Mouse (Mus musculus) ovary, postnatal 36 days (tissue): ENCODE results near the gene Arhgap22.
A peak's percentile ranks its signal among the peaks of the same experiment; 100 is the strongest.

Experiments
- DNase-seq: peaks from one replicate; pipeline ENCODE4 v3.0.0; 2022; ENCODE audit warnings: low spot score, mixed read lengths

Gene Arhgap22

DNA sequence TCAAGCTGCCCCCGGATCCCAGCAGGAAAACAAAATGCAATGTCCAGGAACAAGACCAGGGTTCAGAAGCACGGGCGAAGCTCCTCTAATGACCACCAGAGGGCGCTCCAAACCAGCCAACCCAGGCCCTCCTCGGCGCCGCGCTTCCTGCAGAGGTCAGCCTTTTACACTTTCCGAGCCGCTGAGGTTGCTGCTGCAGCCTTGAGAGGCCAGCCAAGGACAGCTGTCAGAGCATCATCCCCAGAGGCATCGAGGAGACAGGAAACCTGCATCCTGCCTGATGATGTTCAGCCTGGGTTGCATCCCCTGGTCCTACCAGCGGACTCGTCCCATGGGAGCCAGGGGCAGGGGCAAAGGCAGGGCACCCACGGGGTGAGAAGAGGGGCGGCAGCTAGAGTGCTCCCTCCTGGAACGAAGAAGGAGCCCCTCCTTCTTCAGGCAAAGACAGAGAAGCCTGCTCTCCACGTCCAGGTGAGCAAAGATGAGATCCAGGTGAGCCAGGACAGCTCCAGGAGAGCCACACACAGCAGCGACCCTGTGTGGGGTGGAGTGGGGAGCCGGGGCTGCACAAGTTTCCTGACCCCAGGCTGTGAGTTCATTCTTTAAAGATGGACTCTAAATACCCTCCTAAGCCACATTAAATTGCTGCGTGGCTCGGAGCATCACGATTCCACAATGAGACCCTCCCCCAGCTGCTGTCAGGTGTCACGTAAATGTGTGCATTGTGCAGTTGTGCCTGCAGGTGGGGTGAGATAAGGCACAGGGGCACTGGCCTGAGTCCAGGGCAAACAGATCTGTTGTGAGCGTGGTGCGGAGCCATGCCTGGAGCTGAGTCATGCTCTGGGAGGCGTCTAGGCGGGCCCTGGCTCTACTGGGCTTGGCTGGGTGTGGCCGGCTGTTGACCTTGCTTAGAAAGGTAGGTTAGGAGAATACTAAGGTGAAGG, at the start of gene Arhgap22:
TSS of gene Arhgap22 (plus strand) at position 204 of the 944 bp plus-strand sequence.
- DNase-seq: peak; percentile 84

- no peak for DNase-seq
Observed at GRCm38 (mm10) chr14:33168750-33169149, 45.1 kb upstream of the Arhgap22 start.

DNA sequence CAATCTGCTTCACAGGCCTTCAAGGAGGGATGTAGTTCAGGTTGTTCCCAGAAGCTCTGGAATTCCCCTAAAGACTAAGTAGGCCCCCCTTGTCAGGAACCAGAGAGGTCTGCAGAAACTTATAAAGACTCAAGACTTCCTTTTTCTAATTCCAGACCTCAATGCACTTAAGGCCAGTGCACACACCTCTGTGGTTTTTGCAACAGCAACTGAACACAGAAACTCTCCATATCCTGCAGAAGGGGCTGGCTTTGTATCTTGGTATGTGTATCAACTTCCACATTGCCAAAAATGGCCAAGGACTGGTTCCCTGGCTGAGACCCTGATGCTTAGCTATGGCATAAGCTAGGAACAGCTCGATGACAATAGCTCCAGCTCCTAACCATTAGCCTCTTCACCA, 41.9 kb upstream of the Arhgap22 start:
- no peak for DNase-seq

DNA sequence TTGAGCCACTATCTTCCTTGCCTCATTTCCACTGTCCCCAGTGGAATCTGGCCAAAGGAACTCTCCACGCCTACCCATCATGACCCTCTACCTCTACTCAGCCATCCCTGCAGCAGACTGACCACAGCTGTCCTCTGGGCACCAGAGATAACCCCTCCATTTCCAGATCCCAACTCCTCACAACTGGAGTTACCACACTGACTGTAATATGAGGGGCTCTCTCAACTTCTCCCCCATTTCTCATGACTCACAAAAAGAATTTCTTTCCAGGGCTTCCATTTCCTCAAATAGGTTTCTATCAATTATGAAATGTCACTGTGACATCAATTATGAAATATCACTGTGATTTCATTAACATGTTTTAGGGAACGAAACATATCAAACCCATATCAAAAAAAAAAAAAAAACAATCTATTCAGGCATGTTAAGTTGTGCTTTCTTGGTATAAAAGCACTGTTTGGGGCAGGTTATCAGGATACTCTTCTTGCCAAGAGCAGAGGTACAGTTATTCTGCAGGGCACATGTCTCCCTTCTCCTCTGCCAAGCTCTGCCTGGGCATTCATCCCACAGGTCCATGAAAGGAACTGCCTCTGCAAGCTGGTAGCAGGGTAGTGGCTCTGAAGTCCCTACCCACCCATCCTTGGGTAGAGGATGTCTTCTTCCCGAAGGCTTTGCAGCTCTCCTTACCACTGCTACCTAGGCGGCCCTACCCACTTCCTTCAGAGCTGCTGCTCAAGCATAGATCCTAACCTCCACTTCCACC, 38.6 kb upstream of the Arhgap22 start:
- DNase-seq: no peak

DNA sequence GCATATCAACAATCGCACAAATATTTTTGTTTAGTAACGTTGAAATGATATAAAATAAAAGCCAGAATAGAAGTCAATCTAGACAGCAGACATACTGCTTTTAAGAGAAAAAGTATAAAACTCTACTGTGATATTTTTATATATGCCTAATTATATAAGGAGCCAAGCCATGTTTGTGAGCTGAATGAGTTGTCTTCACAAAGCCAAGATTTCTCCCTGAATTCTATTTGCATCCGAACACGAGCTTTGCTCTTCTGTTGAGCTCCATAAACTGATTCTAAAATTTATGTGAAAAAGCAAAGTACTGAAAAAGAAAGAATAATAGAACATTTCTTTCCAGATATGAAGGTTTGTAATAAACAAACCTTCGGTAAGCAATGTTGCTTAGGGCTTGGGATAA, 33.7 kb upstream of the Arhgap22 start:
- DNase-seq: no peak

GRCm38 (mm10) chr14:33185068-33185800, 28.6 kb upstream of the Arhgap22 start, which contains the start of gene Wdfy4:
Gene Wdfy4, minus strand, starts transcription at chr14:33185508.
- DNase-seq: no peak

DNA sequence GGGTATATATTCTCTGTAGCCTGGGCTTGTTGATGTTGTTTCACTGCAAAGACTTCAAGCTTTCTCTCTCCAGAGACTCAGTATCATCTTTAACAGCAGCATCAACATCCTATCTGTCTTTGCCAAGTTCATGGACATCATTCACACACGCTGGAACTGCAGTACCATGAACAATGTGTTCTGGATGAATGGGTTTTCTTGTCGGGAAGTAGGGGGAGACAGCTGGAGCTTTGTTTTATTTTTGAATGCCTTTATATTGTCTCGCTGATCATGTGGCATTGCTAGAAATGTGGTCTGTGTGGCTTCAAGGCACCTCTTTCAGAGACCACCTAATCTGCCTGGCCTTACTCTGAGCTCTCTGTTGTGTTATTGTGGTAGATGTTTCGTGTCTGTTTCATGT, 26.6 kb upstream of the Arhgap22 start:
- DNase-seq: no peak

DNA sequence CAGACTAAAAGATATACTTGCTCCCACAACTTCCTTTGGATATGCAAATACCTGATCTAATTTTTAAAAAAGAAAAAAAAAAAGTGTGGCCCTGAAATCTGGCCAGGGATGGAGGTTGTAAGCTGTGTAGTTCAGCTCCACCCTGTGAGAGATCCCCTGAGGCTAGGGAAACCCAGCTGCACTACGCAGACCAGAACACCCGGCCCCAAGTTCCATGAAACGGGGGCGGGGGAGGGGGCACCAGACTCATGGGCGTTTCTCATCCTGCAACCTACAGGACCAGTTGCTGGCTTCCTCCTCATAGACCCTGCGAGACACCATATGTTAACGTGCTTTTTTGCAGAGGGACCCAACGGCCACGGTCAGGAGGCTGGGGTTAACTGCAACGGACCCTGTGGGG, 24.6 kb upstream of the Arhgap22 start:
- DNase-seq: no peak

- DNase-seq: no peak
Observed at GRCm38 (mm10) chr14:33189849-33190423, 23.9 kb upstream of the Arhgap22 start.

DNA sequence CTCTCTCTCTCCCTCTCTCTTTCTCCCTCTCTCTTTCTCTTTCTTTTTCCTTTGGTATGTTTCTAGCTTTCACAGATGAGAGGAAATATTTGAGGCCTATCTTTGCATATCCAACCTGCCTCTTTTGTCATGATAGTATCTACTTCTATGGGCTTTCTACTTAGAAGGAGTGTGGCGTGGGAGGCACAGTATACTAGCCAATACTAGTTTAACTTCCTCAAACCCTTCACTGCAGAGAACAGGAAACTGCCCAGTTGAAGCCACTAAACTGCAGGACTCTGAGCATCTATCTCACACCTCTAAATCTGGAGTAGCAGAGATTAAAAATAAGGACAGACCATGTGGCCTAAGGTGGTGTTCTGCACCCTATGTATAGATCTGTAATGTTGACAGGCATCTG, 23.2 kb upstream of the Arhgap22 start:
- no peak for DNase-seq

GRCm38 (mm10) chr14:33193762-33194161, 20.1 kb upstream of the Arhgap22 start:
- DNase-seq: no peak

GRCm38 (mm10) chr14:33194241-33194640, 19.6 kb upstream of the Arhgap22 start:
- no peak for DNase-seq

- no peak for DNase-seq
Observed at GRCm38 (mm10) chr14:33202161-33202560, 11.7 kb upstream of the Arhgap22 start.

GRCm38 (mm10) chr14:33202885-33203284, 10.9 kb upstream of the Arhgap22 start:
- no peak for DNase-seq

DNA sequence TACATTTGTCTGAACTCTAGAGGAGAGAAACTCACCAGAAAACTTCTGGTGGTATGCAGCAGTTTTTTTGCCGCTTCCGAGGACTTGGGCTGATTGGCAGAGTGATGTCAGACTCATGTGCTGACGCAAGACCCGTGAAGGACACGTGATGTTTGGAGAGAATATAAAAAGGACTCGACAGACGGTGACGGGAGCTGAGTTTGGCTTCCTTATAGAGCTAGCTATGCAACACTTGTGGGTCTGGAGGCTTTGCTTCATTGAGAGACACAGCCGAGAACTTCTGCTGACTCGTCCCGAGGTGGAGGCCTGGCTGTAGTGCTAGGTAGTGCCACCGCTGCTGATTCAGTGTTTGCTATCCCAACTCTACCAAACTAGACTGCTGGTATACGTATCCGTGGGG, 10.0 kb upstream of the Arhgap22 start:
- DNase-seq: no peak

GRCm38 (mm10) chr14:33205280-33205965, 8.4 kb upstream of the Arhgap22 start:
- no peak for DNase-seq

DNA sequence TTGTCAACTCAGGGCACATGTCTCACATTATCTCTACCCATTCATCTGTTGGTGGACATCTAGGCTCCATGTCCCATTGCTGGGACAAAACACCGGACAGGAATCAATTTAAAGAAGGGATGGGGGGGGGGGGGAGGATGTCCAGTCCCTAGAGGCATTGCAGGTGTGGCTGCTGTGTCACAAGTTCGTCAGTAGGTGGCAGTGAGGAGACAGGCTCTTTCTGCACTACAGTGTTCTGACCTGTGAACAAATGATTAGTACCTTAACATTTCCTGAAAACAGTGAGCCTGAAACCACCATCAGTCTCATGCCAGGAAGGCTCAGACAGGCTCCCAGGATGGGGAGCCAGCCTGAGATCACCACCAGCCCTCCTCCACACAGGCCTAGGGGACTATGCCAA, 6.8 kb upstream of the Arhgap22 start:
- DNase-seq: no peak

GRCm38 (mm10) chr14:33208331-33208730, 5.5 kb upstream of the Arhgap22 start:
- DNase-seq: no peak

GRCm38 (mm10) chr14:33210806-33211205, 3.0 kb upstream of the Arhgap22 start:
- no peak for DNase-seq

DNA sequence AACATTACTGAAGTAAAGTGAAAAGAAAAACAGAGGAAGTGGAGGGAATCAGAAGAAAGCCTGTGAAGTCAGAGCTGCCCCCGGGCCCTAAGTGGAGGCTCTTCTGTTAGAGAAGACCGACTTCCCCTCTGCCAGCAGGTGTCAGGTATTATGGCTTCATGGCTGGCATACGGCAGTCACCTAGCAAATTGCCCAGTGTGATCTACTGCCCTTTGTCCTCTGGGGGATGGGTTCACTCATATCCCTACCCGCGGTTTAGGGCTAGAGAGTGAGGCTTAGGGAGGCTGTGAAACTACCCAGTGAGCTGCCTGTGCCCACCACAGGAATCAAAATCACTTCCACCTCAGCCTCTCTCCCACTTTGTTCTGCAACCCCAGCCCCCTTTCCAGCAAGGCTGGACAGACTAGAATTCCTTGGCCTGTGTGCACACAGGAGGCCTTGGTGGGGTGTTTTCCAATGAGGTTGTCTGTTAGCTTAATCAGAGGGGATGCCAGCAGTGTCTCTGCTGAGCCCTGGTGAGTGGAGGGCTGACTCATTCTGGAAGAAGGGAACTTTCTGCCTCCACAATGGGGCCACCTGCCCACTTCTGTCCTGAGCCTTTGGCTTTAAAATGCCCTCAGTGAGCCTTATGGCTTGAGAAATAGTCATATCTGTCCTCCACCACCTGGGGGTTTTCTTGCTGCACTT, 1.4 kb upstream of the Arhgap22 start:
- DNase-seq: no peak

DNA sequence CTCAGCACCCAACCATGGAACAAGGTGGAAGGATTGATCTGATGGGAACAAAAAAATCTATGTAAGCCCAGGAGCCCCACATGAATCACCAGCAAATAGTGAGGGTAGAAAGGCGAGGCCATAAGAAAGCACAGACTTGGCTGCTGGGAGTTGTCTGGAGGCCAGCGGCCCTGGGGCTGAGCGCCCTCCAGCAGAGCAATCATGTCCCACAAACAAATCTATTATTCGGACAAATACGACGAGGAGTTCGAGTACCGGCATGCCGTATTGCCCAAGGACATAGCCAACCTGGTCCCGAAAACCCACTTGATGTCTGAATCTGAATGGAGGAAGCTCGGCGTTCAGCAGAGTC, 892 bp upstream of the Arhgap22 start:
- DNase-seq: no peak
